Mouse (Mus musculus): ENCODE measurements around the gene Cped1. TPM values are rescaled to one million over a fixed set of nuclear protein-coding genes. Genes with fewer than 3 reads are reported as not detected.

Cped1 gene
- polyA plus RNA-seq, 3 experiments from 2014 or later = 0.08 to 0.16 TPM; not detected in 1

Other genes starting within 250 kb of the Cped1 start
- gene Tspan12, start 133.4 kb upstream of the Cped1 start, polyA plus RNA-seq (2017; shearing (Covaris generic)) = not detected
- 10 to 100 TPM; 73.4 to 84.9 (median 81.1) TPM for gene Ing3, start 36.3 kb upstream of the Cped1 start, polyA plus RNA-seq (2017; shearing (Covaris generic))